Mouse (Mus musculus) CH12.LX (cell line): Measurements from ENCODE around the gene AA986860.

Source experiments
- CTCF ChIP-seq, 2 experiments: IDR thresholded peaks in 1 of 2; conservative IDR thresholded peaks in 1 of 2; 2 replicates each; pipeline ENCODE4 v1.5.1; 2011 to 2012; ENCODE audit warnings: low read depth in 2 of 2, low read length in 2 of 2, improper control_type of control experiment in 1 of 2, inconsistent platforms in 1 of 2, mild to moderate bottlenecking in 1 of 2, moderate library complexity in 1 of 2
- E2F4 ChIP-seq: IDR thresholded peaks from 2 replicates; pipeline ENCODE4 v1.6.1; 2011; ENCODE audit warnings: low read depth, low read length, improper control_type of control experiment; ENCODE audit not compliant: insufficient replicate concordance
- ELF1 ChIP-seq: IDR thresholded peaks from 2 replicates; pipeline ENCODE4 v1.6.1; 2014; ENCODE audit warnings: low read depth, mild to moderate bottlenecking, inconsistent platforms, low read length, improper control_type of control experiment
- MAFK ChIP-seq: IDR thresholded peaks from 2 replicates; pipeline ENCODE4 v1.6.1; 2011; ENCODE audit warnings: low read length, improper control_type of control experiment; ENCODE audit not compliant: insufficient replicate concordance
- POLR2A ChIP-seq: IDR thresholded peaks from 2 replicates; pipeline ENCODE4 v1.6.1; 2011; ENCODE audit warnings: low read depth, mild to moderate bottlenecking, improper control_type of control experiment, low read length
- POLR2AphosphoS2 ChIP-seq: IDR thresholded peaks from 2 replicates; pipeline ENCODE4 v1.6.1; 2011; ENCODE audit warnings: low read depth, low read length, improper control_type of control experiment
- TBP ChIP-seq: conservative IDR thresholded peaks from 2 replicates; pipeline ENCODE4 v1.6.1; 2011; ENCODE audit warnings: low read depth, low read length, improper control_type of control experiment
- TCF12 ChIP-seq: IDR thresholded peaks from 2 replicates; pipeline ENCODE4 v1.6.1; 2014; ENCODE audit warnings: low read depth, mild to moderate bottlenecking, inconsistent platforms, low read length, improper control_type of control experiment
- USF1 ChIP-seq: IDR thresholded peaks from 2 replicates; pipeline ENCODE4 v1.6.1; 2014; ENCODE audit warnings: low read depth, mild to moderate bottlenecking, inconsistent platforms, low read length, improper control_type of control experiment

GRCm38 (mm10) chr1:130761597-130761996 is 29.8 kb downstream of the AA986860 start:
- TF ChIP-seq CTCF (conservative IDR thresholded peaks at IDR 0.05 in 1 of 2, IDR thresholded peaks at IDR 0.05 in 1 of 2; ENCODE audit: low read depth in 2 of 2, low read length in 2 of 2) (no peak), TBP (no peak), E2F4 (no peak), USF1 (no peak), POLR2AphosphoS2 (no peak), TCF12 (no peak), POLR2A (no peak), MAFK (no peak), ELF1 (no peak)
